Mouse (Mus musculus) heart, postnatal 14 days (tissue): ENCODE data around the gene Kcnj14. TPM values are rescaled to one million over a fixed set of nuclear protein-coding genes. Genes with fewer than 3 reads are reported as not detected.

Source experiments
- DNase-seq, 2 experiments: peaks; one replicate each; pipeline ENCODE4 v3.0.0; 2021 to 2022
- intact Hi-C: fragments of 180-260 bp; cut with DNase I; formaldehyde crosslinking; loops from one replicate; pipeline ENCODE4 v1.15.1; 2025
- total RNA-seq, 2 experiments: library from RNA; stranded (reverse); gene quantifications; 2 replicates each; pipeline ENCODE4 v1.2.3; 2021

Kcnj14 gene
- total RNA-seq, 2 experiments from 2014 or later = 0.74 to 1.00 TPM

DNA sequence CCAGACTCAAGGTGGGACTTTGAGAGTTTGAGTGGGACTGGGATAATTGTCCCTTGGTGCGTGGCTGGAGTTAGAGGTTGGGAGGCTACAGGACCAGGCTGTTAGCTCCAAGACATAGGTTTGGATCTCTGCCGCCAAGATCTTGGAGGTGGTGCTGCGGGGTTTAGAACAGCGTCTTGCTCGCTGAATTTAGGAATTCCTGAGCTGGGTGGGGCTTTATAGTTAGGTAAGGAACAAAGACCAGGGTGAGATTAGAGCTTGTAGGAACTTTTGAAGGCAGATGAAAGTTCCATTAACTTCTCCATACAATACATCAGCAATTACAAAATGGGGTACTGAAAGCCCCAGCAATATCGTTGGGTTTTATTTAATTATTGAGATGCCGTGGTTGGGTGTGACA, 24.6 kb downstream of the Kcnj14 start:
- intact Hi-C loops = loop anchor here (5.0 kb wide), 1 partner anchor 132 kb away; no protein-coding TSS in a partner anchor
- no peak for DNase-seq

DNA sequence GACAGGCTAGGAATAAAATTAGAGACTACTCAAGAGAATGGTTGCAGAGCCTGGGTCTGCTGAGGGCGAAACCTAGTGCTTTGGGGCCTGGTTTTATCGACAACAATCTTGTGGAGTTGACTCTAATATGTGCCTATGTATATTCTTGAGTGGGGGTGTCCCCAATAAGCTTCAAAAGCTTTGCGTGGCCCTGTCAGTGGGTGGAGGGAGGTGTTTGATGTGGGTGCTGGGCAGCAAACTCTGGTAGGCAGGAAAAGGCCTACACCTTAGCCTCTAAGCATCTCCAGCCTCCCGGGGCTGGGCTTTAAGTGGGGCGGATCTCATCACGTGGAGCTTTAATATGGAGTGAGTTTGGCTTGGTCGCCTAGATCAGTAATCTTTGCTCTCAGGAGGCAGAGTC, 25.7 kb downstream of the Kcnj14 start:
- intact Hi-C loops = no loop called here
- no peak for DNase-seq

DNA sequence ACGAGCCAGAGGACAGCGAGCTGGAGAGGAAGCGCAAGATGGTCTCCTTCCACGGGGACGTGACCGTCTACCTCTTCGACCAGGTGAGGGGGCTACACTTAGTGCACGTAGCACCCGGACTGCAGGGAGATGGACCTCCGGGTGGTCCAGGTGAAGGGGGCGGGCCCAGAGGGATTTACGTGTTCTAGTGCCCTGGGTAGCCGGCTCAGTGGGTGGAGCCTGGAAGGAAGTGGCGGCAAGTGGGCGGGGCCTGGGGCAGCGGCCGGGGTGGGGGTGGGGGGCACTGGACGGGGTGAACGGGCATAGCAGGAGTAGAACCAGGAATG, 26.1 kb downstream of the Kcnj14 start:
- intact Hi-C loops = no loop called here
- DNase-seq = no peak

DNA sequence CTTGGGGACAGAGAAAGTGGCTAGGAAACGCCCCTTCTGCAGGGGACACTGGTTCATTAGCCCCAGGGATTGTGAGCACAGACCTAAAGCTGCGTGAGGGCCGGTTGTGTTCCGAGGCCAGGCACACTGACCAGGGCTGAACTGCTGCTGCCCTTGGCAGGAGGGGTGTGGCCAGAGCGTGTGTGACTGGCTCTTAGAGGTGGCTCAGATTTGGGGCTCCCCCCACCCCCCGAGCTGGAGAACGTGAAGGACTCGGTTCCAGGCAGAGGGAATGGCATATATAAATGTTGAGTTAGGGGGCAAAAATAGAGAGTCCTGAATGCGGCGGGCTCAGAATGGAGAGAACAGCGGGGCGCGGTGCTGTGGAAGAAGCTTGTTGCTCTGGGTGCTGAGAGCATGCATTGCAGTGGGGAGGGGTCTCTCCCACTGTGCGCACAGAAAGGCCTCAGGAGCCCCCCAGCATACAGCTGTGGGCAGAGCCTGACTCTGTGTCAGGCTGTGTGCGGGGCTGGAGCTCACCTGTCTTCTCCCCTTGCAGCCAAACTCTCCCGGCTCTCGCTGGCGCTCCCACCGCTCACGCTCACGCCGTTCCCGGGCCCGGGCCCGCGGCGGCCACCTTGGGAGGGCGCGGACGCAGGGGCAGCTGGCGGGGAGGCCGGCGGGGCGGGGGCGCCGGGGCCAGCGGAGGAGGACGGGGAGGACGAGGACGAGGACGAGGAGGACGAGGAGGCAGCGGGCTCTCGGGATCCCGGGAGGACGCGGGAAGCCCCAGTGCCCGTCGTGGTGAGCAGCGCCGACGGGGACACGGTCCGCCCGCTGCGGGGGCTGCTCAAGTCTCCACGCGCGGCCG, 26.7 kb downstream of the Kcnj14 start:
- DNase-seq = no peak
- intact Hi-C loops = no loop called here

DNA sequence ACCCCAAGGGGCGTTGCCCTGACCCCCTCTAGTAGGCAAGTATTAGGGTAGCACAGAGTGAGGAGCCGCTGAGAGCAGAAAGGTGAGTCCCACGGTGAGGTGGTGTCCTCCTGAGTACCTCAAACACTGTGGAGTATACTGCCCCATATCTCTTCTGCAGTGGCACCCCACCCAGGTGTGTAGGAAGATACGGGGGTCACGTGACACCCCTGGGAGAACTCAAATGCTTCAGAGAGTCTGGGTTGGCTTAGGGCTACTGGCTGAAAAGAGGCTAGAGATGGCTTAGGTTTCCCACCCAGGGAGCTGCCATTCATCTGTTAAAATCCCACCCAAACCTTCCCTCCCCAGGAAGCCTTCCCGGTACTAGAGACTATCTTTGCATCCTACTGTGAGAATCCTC, 27.6 kb downstream of the Kcnj14 start:
- DNase-seq = no peak
- intact Hi-C loops = no loop called here

DNA sequence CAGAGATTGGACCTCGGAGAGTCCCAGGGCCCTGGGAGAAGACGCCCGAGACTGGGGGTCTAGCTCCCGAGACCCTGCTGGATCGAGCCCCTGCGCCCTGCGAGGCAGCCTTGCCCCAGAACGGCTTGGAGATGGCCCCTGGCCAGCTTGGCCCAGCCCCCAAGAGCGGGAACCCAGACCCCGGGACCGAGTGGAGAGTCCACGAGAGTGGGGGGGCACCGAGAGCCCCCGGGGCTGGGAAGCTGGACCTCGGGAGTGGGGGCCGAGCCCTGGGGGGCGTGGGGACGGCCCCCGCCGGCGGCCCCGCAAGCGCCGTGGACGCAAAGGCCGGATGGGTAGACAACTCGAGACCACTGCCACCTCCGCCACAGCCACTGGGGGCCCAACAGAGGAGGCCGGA, 29.6 kb downstream of the Kcnj14 start:
- no peak for DNase-seq
- intact Hi-C loops = no loop called here

DNA sequence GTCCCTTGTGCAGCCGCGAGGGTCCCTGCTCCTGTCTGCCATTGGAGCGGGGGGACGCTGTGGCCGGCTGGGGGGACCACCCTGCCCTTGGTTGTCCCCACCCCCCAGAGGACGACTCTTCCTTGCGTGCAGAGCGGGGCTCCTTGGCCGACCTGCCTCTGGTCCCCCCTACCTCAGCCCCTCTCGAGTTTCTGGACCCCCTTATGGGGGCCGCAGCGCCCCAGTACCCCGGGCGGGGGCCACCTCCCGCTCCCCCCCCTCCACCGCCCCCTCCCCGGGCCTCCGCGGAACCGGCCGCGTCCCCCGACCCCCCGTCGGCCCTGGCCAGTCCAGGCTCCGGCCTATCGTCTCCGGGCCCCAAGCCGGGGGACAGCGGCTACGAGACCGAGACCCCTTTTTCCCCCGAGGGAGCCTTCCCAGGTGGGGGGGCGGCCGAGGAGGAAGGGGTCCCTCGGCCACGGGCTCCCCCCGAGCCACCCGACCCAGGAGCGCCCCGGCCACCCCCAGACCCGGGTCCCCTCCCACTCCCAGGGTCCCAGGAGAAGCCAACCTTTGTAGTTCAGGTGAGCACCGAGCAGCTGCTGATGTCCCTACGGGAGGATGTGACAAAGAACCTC, 30.5 kb downstream of the Kcnj14 start:
- intact Hi-C loops = no loop called here
- no peak for DNase-seq

DNA sequence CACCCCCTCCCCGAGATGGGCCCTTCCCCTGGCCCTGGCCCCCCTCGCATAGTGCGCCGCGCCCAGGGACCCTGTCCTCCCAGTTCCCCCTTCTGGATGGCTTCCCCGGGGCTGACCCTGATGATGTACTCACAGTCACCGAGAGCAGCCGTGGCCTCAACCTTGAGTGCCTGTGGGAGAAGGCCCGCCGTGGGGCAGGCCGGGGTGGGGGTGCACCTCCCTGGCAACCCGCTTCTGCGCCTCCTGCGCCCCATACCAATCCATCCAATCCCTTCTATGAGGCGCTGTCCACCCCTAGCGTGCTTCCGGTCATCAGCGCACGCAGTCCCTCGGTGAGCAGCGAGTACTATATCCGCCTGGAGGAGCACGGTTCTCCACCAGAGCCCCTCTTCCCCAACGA, 31.3 kb downstream of the Kcnj14 start:
- intact Hi-C loops = no loop called here
- no peak for DNase-seq

DNA sequence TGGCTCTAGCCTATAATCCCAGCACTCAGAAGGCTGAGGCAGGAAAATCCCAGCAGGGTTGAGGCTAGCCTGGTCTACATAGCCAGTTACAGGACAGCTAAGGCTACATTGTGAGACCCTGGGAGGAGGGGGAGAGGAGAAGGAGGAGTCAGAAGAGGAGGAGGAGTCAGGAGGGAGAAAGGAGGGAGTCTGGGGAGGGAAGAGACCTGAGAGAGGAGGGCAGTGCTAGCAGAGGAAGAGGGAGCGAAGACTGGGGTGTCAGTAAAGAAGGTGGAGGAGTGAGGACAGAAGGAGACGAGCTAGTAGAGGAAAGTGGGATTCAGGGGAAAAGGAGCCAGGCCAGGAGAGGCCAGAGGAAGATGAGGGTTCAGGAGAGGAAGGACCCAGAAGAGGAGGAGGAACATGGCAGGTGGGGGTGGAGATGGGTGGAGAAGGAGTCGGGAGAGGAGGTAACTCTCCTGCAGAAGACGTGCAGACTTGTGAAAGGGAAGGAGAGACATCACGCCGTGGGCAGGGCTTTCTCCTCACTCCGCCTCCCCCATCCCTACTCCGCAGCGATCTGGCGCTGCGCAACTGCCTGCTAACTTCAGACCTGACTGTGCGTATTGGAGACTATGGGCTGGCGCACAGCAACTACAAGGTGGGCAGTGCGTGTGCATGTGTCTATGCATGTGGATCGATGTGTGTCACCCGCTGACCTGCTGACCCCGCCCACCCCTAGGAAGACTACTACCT, 32.7 kb downstream of the Kcnj14 start:
- intact Hi-C loops = no loop called here
- DNase-seq = no peak

DNA sequence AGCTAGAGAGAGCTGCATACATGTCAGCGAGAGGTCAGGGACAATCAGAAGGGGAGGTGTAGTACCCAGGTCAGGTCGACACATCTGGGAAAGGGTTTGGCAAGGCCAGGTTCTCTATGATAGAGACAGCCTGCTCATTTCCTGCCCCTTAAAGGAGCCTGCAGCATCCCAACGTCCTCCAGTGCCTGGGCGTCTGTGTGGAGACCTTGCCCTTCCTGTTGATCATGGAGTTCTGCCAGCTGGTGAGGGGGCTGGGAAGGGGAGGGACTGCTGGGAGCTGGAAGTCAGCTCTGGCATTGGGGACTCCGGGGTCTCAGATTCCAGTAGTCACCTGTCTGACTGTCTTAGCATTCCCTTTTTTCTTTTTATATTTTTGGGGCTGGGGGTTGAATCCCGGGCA, 33.9 kb downstream of the Kcnj14 start:
- intact Hi-C loops = no loop called here
- no peak for DNase-seq

DNA sequence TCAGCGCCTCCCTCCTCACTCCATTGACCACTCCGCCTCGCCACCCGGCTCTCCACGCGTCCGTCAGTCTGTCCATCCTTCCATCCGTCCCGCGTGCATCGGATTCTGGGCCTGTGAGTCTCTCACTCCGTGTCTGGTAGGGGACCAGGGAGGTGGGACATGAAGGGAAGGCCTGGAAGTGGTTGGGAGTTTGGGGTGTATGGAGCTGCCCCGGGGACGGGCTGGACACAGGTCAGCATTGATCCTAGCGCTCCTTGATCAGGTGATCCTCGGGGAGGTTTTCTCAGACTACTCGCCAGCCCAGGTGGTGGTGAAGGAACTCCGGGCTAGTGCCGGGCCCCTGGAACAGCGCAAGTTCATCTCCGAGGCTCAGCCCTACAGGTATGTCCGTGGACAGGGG, 36.9 kb downstream of the Kcnj14 start:
- intact Hi-C loops = no loop called here

DNA sequence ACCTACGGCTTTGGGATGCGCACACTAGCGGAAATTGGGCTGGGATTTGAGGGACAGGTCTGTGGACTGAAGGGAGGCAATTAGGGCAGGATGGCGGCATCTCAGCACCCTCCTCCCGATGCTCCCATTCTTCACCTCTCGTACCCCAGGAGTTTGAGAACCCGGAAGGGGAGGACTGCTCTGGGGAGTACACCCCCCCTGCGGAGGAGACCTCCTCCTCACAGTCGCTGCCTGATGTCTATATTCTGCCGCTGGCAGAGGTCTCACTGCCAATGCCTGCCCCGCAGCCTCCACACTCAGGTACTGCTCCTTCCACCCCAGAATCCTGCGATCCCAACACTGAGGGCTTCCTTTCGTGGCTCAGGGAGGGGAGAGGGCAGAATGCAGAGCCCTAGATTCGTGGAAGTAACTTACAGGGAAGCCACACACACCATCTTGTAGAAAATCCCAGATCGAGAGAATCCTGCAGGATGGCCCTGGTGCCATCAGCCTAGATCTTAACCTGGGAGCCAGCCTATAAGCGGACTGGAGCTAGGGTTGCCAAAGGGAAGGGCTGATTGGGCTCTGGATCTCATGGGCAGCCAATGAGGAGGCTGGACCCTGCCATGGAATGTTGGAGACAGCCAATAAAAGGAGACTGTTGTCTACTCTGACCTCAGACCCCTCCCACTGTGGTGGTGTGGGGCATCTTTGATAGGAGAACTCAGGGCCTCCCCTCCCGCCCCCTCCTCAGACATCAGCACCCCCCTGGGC, 37.7 kb downstream of the Kcnj14 start:
- intact Hi-C loops = no loop called here
- DNase-seq = no peak

More for the DNA sequence above, 36.9 kb downstream of the Kcnj14 start:
- DNase-seq = no peak

DNA sequence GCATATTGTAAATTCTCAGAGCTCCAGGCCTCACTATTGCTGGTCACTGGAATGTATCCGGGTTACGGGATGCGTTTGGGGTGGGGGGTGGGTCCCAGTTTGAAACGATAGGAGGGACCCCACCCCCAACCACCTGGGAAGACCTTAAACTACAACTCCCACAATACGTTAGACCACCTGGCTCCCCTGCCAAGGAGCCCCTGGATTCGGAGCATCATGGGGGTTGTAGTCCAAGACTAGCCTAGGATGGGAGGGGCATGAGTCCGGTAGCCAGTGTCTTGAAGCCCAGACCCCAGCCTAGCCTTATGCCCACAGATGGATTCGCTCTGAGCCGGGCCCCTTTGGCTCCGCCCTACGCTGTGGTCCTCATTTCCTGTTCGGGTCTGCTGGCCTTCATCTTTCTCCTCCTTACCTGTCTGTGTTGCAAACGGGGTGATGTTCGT, 38.4 kb downstream of the Kcnj14 start:
- DNase-seq = no peak
- intact Hi-C loops = no loop called here

DNA sequence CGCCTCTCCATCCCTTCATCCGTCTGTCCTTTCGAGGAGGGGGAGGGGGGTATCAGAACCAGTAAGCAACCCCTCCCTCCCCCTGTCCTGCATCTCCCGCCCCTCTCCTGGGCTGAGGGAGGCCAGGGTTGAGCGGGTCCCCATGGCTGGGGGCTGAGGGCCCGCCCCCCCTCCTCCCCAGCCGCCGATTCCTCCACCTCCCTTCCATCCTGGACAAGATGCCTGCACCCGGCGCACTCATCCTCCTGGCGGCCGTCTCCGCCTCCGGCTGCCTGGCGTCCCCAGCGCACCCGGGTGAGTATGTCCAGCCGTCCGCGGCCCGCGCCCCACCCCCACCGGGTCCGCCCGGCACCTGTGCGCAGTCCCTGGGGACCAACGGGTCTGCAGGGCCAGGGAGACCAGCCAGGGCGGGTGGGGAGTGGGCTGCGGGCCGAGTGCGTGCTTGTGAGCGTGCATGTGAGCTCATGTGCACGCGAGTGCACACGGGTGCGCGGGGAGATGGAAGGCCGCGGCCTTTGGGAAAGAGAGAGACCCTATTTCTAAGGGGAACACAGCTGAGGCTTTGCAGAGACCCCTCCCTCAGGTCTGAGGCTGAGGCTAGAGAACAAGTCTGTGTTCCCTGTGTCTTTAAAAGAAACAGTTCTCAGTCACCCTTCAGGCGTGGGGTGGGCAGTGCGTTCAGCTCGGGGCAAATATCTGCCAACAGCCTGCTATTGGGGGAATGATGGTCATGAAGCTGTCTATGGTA, 39.0 kb downstream of the Kcnj14 start:
- intact Hi-C loops = no loop called here
- DNase-seq = no peak

DNA sequence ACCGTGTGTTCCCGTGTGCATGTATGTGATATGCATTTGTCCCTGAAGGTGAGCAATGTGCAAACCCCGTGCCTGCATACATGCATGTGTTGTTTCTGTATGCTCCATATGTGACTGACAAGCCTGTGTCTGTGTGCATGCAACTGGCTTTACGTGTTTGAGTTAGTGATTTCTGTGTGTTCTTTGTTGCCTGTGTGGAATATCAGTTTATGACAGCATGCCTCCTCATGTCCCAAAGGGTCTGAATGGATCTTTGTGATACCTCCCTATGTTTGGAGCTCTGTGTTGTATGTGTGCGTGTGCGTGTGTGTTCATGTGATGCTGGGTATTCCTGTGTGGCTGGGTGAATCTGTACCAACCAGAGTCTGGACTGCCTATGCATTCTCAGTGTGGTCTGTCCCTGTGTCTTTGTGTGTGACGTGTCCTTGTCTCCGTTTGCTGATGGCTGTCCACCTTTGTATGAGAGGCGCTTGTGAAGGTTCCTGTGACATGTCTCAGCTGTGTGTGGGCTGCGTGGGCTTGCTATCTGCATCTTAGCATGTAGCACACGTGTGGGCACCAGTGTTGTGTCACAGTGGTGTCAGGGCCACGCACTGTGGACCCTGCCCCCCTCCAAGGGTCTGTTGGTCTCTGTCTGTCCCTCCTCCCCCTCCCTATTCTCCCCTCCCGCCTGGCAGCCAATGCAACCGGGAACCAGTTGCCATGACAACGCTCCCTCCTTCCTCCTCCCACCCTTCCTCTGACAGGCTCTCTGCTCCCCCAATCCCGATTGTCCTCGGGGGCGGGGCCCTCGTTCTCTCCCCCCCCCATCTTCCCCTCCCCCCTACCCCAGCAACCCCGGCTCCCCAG, 39.8 kb downstream of the Kcnj14 start, which contains the start of gene Sult2b1:
Sult2b1 (minus strand) TSS at position 146 of the 849 bp plus-strand sequence.
- intact Hi-C loops = no loop called here
- no peak for DNase-seq

DNA sequence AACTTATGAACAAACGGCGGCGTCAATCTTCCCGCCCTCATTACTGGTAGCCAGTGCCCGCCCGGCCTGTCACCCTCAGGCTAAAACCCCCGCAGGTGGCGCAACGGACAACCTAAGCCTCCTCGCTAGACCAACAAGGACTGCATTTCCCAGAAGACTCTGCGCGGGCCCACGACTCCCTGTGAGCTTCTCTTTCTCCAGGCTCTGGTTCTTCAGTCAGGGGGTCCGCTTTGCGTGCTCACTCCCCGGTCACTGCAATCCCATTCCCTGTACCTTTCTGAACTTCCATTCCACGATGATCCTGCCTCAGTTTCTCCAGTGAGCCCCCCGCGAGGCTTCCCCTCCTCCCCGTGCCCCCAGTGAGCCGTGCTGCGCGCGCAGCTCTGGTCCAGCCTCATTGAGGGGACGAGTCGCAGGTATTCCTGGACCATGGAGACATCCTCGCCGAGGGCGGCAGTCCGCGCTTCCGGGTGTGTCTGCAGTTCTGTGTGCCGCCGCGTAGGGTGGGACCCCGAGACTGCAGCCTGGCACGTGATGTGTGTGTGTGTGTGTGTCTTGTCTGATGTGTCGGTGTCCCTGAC, 41.0 kb downstream of the Kcnj14 start, which contains the start of gene Lmtk3:
Lmtk3 (plus strand) TSS at position 228 of the 581 bp plus-strand sequence.
- intact Hi-C loops = no loop called here
- DNase-seq = peak; percentile 34 to 41

DNA sequence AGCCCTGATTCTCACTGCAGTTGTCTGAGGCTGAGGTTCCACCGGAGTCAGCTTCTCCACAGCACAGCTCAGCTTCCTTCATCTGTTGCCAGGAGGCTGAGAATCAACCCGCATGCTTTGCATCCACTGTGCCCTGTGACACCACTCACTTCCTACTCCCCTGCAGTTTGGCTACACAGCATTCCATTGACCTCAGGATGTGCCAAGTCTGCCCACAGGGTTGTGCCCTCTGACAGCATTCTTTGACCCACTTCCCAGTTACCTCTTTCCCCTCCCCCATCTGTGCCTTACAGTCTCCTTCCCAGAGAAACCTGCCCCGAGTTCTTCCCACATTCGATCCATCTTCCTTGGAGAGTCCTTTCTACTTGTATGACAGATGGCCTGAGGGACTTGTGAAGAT, 42.3 kb downstream of the Kcnj14 start:
- DNase-seq = no peak
- intact Hi-C loops = no loop called here

DNA sequence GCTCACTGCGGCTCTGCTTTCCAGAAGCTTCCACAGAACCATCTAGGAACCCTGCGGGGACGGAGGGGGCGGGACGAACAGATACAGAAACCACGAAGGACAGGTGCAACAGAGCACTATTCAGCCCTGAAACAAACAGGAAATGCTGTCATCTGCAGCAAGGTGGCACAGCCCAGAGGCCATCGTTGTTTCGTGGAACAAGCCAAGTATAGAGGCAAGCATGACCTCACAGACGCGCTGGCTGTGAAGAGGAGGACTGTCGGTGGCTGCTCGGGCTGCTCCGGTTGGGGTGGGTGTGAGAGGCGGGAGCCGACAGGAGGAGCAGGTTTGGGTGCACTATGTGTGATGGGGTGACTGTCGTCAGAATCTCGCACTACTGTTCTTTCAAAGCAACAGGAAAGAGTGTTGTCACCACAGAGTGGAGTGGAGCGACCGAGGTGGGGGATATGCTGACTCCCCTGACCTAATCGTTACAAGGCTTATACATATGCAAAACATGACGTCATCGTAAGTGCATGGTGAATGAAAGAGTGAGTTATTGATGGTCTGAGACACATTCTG, 45.4 kb downstream of the Kcnj14 start:
- intact Hi-C loops = no loop called here
- DNase-seq = no peak
